Mouse (Mus musculus) monocyte, adult 59 days (primary cell): ENCODE data around the gene Abcc5. TPM values are rescaled to one million over a fixed set of nuclear protein-coding genes. Genes with fewer than 3 reads are reported as not detected.

ENCODE experiments used
- total RNA-seq, 2 experiments: library from RNA; stranded (reverse); gene quantifications; one replicate each; pipeline ENCODE4 v1.2.4; 2023

Gene Abcc5
- 100 to 1,000 TPM; 156 to 177 TPM for total RNA-seq

DNA sequence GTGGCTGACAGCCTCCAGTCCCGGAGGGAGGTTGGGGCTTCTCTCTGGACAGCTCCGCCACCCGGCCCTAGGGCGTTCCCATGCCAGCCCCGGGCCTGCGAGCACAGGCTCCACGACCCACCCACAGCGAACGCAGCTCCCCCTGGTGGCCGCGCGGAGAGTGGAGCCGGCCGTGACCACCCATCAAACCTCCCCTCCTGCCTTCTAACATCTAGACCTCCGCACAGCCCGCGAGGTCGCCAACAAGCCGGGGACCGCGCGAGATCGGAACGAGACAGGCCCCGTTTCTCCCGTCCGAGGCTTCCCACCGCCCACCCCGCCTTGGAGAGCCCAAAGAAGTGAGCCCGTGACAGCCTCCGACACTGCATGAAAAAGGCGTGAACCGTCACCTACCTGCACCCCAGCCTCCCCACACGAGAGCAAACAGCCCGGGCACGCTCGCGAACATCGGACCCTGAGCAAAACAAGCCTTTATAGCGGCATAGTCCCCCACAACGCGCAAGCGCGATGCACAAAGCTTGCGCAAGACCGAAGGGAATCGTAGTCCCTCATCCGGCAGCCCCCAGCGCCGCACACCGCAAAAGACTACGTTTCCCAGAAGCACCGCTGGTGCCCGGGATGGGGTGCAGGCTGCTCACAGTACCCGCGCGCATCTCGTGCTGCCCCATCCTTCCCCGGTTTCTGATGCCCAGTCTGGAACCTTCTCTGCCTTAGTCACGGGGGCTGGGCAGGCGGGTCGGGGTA is at the start of gene Abcc5:
Abcc5 (minus strand) TSS at position 540 of the 744 bp plus-strand sequence.

DNA sequence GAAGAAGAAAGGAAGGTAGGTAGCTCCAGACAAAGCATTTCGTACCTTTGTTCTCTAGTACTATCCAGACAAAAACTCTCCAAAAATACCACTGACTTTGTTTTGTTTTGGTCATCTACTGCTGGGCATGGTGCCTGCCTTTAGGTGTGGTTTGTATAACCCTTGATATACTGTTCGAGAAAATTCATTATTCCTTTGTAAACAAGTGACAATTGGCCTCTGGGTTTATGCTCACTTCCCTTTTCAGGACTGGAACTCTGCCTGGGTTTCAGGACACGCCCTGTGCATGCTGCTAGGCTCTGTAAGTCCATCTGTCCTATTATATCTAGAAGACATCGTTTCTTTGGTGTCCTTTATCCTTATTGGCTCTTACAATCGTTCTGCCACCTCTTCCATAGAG is 100.9 kb downstream of the Abcc5 start, which contains the start of gene Cyp2ab1:
Cyp2ab1 (minus strand) TSS at position 119 of the 400 bp plus-strand sequence.

DNA sequence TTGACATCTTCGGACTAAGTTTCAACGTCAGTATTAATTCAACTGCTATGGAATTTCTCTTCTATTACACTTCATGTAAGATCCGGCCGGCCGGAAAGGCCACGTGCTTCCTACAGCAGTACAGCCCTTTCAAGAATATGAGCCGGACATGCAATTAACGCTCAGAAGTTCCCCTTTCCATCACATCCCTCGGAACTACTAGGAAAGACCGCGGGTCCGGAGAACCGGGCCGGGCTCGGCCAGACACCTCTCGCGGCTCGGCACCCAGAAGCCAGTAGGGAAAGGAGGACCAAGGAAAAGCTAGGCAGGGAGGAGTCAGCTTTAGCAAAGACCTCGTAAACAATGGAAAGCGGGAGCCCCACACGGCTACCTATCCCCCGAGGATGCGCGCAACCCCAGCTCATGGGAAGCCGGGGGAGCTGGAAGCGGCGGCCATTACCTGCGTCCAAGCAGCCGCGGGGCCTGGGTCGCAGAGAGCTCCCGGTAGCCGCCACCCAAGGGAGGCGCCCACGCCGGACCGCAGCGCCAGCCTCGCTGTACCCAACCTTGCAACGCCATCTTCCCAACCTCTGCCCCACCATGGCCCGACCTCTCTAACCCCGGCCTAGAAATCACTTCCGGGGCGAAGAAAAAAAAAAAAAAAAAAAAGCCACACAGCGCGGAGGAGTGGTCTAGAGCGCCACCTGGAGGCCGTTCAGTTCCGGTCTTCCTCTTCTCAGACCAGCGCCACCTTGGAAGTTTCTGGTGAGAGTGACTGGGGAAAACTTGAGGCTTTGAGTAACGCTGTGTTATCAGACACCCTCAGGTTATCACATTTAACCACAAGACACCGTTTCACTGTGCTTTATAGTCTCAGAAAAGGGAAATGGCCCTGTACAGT is 124.2 kb downstream of the Abcc5 start, which contains the start of gene Parl:
Parl (minus strand) TSS at position 618 of the 880 bp plus-strand sequence.

Other genes starting within 250 kb of the Abcc5 start
- gene Map6d1, start 185.0 kb downstream of the Abcc5 start, total RNA-seq = not detected
- gene Parl, start 124.0 kb downstream of the Abcc5 start, total RNA-seq = 100 to 1,000 TPM; 119 to 127 TPM
- gene Cyp2ab1, start 101.0 kb downstream of the Abcc5 start, total RNA-seq = 10 to 100 TPM; 60.9 to 68.9 TPM
- gene Eif2b5, start 72.4 kb upstream of the Abcc5 start, total RNA-seq = 10 to 100 TPM; 20.2 to 25.5 TPM
- gene Dvl3, start 90.6 kb upstream of the Abcc5 start, total RNA-seq = 10 to 100 TPM; 33.1 to 34.1 TPM
- 100 to 1,000 TPM; 199 to 201 TPM for gene Ap2m1, start 109.1 kb upstream of the Abcc5 start, total RNA-seq
- gene Abcf3, start 122.2 kb upstream of the Abcc5 start, total RNA-seq = 10 to 100 TPM; 52.3 to 62.4 TPM
- gene Vwa5b2, start 163.1 kb upstream of the Abcc5 start, total RNA-seq = not detected
- 1 to 10 TPM; 7.7 to 9.3 TPM for gene Eef1akmt4, start 185.2 kb upstream of the Abcc5 start, total RNA-seq
- gene Gm49333, start 185.2 kb upstream of the Abcc5 start, total RNA-seq = not detected
- gene Alg3, start 185.3 kb upstream of the Abcc5 start, total RNA-seq = 10 to 100 TPM; 11.4 to 13.9 TPM
- under 1 TPM; 0.39 to 0.97 TPM for gene Camk2n2, start 194.9 kb upstream of the Abcc5 start, total RNA-seq
- not detected for gene Ece2, start 203.4 kb upstream of the Abcc5 start, total RNA-seq
- 100 to 1,000 TPM; 116 to 118 TPM for gene Psmd2, start 225.3 kb upstream of the Abcc5 start, total RNA-seq
- gene Eif4g1, start 241.9 kb upstream of the Abcc5 start, total RNA-seq = 100 to 1,000 TPM; 252 to 266 TPM